Mouse (Mus musculus) testis, adult 2 months (tissue): ENCODE measurements around the gene Slc7a6os. TPM values are rescaled to one million over a fixed set of nuclear protein-coding genes. Genes with fewer than 3 reads are reported as not detected.

Experiments used
- H3K27ac ChIP-seq: fragments of 200-500 bp; 2 replicates; pipeline ENCODE4 v1.5.1; 2012; ENCODE audit warnings: low read depth, low read length; ENCODE audit not compliant: control insufficient read depth, insufficient read depth
- H3K27me3 ChIP-seq: fragments of 200-500 bp; 2 replicates; pipeline ENCODE4 v1.6.1; 2012; ENCODE audit warnings: mild to moderate bottlenecking, low read length, moderate library complexity; ENCODE audit not compliant: control insufficient read depth, insufficient read depth
- H3K36me3 ChIP-seq: fragments of 200-500 bp; 2 replicates; pipeline ENCODE4 v1.6.1; 2012; ENCODE audit warnings: mild to moderate bottlenecking, low read length; ENCODE audit not compliant: control insufficient read depth, insufficient read depth
- H3K4me1 ChIP-seq: fragments of 200-500 bp; 2 replicates; pipeline ENCODE4 v1.6.1; 2012; ENCODE audit warnings: low read length; ENCODE audit not compliant: control insufficient read depth, insufficient read depth
- H3K4me3 ChIP-seq: fragments of 200-500 bp; 2 replicates; pipeline ENCODE4 v1.5.1; 2012; ENCODE audit warnings: low read depth, mild to moderate bottlenecking, low read length, moderate library complexity, mixed read lengths; ENCODE audit not compliant: control insufficient read depth
- CTCF ChIP-seq: fragments of 200-500 bp; IDR thresholded peaks from 2 replicates; pipeline ENCODE4 v1.5.1; 2012; ENCODE audit warnings: low read depth, mild to moderate bottlenecking, inconsistent platforms, low read length, moderate library complexity; ENCODE audit not compliant: control insufficient read depth, insufficient read depth, insufficient replicate concordance
- POLR2A ChIP-seq: fragments of 200-500 bp; IDR thresholded peaks from 2 replicates; pipeline ENCODE4 v1.6.1; 2012; ENCODE audit warnings: low read depth, mild to moderate bottlenecking, inconsistent platforms, low read length, moderate library complexity; ENCODE audit not compliant: control insufficient read depth
- polyA plus RNA-seq: library from polyadenylated mRNA; depleted of rRNA; stranded (reverse); fragments of >200 nt; gene quantifications from 2 replicates; pipeline ENCODE4 v1.2.3, GENCODE M21; 2012; rRNA removed

Slc7a6os gene
- 10.6 and 11.7 TPM in 2 replicates for polyA plus RNA-seq

DNA sequence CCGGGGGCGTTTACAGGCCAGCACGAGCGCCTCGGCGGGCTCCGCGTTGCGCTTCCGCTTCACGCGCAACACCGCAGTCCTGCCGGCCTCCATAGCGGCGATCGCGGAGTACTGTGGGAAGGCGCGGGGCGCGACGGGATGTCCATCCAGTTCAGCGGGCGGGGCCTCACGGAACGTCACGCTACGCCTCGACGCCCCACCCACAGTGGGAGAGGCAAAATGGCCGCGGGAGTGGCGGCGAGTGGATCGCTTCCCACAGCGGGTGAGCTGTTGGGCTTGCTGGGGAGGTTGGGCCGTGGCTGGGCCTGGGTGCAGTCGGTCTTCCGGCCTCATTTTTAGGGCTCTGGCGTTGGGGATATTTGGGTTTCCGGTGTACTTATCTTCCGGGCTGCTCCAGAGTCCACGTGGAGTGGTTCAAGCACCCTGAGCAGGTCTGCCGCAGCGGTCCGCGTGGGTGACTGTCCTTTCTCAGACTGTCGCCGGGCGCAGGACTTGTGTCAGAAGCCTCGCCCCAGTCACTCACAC, at the start of gene Slc7a6os, which contains the start of gene Prmt7:
Gene Slc7a6os, minus strand, starts transcription at position 115 of the 525 bp plus-strand sequence.
Gene Prmt7, plus strand, starts transcription at position 116 of the 525 bp plus-strand sequence.
- Histone ChIP-seq H3K36me3 (no peaks in the 10 kb centered on the region), H3K27ac (peak within 1 kb of the TSS; percentile 85), H3K27me3 (no peaks in the 10 kb centered on the region), H3K4me3 (peak within 1 kb of the TSS; percentile 89), H3K4me1 (no peaks in the 10 kb centered on the region)
- peak; percentile 97 for TF ChIP-seq POLR2A
- no peak for TF ChIP-seq CTCF

- TF ChIP-seq POLR2A: no peak
- no peak for TF ChIP-seq CTCF
- H3K4me1 ChIP-seq: no peaks in the 10 kb centered on the region
- H3K27me3 ChIP-seq: no peaks in the 10 kb centered on the region
- no peak overlapping the region for H3K4me3 ChIP-seq
- no peaks in the 10 kb centered on the region for H3K36me3 ChIP-seq
- no peak overlapping the region for H3K27ac ChIP-seq
These were observed 49.0 kb upstream of the Slc7a6os start for GRCm38 (mm10) chr8:106259579-106260255.

DNA sequence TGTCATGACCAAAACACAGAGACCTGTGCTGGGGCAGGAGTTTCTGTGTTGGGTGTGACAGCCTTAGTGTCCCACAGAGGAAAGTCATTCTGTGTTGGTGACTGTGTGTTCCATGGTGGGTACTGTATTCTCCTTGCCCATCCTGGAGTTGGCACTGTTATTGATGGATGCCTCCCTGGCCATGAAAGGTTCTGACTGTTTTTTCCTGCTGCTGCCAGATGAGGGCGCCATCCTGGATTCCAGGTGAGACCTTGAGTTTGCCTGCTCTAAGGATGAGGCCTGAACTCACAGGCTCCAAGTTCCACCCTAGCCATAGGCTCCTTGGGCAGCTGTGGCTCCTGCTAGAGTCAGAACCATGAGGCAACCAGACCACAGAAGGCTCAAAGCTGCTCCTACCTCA, 47.4 kb upstream of the Slc7a6os start:
- Histone ChIP-seq H3K27ac (no peak overlapping the region), H3K4me3 (no peak overlapping the region), H3K27me3 (no peaks in the 10 kb centered on the region), H3K4me1 (no peaks in the 10 kb centered on the region), H3K36me3 (no peaks in the 10 kb centered on the region)
- no peak for TF ChIP-seq POLR2A
- TF ChIP-seq CTCF: peak; percentile 41; the same call in 1 of the 2 replicates

GRCm38 (mm10) chr8:106250186-106250585, 39.5 kb upstream of the Slc7a6os start:
- Histone ChIP-seq H3K27ac (no peak overlapping the region), H3K4me3 (no peak overlapping the region), H3K27me3 (no peaks in the 10 kb centered on the region), H3K36me3 (peaks cover 8% of the 10 kb centered on the region), H3K4me1 (no peaks in the 10 kb centered on the region)
- TF ChIP-seq POLR2A (no peak), CTCF (no peak)

- no peak overlapping the region for H3K27ac ChIP-seq
- H3K4me1 ChIP-seq: no peaks in the 10 kb centered on the region
- TF ChIP-seq CTCF (no peak), POLR2A (no peak)
- H3K27me3 ChIP-seq: no peaks in the 10 kb centered on the region
- peaks cover 3% of the 10 kb centered on the region for H3K36me3 ChIP-seq
- H3K4me3 ChIP-seq: no peak overlapping the region
These were observed 26.4 kb upstream of the Slc7a6os start for GRCm38 (mm10) chr8:106237106-106237505.

- Histone ChIP-seq H3K36me3 (peaks cover 4% of the 10 kb centered on the region), H3K27ac (no peak overlapping the region), H3K4me1 (no peaks in the 10 kb centered on the region), H3K27me3 (no peaks in the 10 kb centered on the region), H3K4me3 (no peak overlapping the region)
- TF ChIP-seq POLR2A (no peak), CTCF (no peak)
These were observed 24.0 kb upstream of the Slc7a6os start for GRCm38 (mm10) chr8:106234567-106235261.

DNA sequence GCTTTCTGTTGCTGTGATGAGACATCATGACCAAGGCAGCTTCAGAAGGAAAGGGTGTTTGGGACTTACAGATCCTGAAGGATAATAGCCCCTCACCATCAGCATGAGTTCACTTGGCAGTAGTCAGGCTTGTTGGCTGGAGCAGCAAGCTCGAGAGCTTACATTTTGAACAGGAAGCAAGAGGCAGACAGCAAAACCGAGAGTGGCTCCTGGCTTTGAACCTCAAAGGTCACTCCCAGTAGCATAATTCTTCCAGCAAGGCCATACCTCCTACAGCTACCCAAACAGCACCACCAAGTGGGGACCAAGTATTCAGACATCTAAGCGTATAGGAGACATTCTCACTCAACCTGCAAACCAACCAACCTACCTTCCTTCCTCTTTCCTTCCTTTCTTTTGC, 22.0 kb upstream of the Slc7a6os start:
- TF ChIP-seq CTCF (no peak), POLR2A (no peak)
- Histone ChIP-seq H3K4me1 (no peaks in the 10 kb centered on the region), H3K27me3 (no peaks in the 10 kb centered on the region), H3K4me3 (no peak overlapping the region), H3K27ac (no peak overlapping the region), H3K36me3 (peaks cover 4% of the 10 kb centered on the region)
